Mouse (Mus musculus) liver, adult 2 months (tissue): ENCODE data around the gene Hist1h3b.

Experiments used
- CTCF ChIP-seq: fragments of 200-500 bp; IDR thresholded peaks from 2 replicates; pipeline ENCODE4 v1.5.1; 2011; ENCODE audit warnings: low read depth, low read length, control low read depth
- POLR2A ChIP-seq: fragments of 200-500 bp; IDR thresholded peaks from 2 replicates; pipeline ENCODE4 v1.6.1; 2011; ENCODE audit warnings: low read length, control low read depth; ENCODE audit not compliant: insufficient read depth; ENCODE audit errors: extremely low read depth

DNA sequence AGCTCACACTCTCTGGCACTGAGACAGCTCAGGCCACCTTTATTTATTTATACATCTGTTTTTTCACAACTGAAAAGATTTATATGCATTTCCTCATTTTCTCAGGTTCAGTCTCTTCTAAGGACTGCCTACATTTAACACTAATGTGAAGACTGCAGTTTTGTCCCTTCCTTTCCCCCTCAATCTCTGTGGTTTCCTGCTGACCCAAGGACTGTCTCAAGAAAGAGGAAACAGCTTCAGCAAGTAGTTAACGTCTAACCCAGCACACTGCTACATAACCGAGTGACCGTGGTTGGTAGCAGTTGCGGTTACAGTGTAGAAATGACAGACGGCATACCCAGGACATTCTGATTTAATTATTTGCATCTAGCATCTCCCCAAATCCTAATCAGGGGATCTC lies 47.3 kb downstream of the Hist1h3b start:
- TF ChIP-seq POLR2A (no peak), CTCF (no peak)
